Mouse (Mus musculus): ENCODE results near the gene Itih3. TPM values are rescaled to one million over a fixed set of nuclear protein-coding genes. Genes with fewer than 3 reads are reported as not detected.

The Itih3 gene
- total and polyA plus RNA-seq, 3 experiments: not detected

- Histone ChIP-seq H3K36me3 (replicated peaks in 1 of 2; ENCODE audit: control insufficient read depth in 1 of 2, insufficient read depth in 1 of 2, low read length in 1 of 2) (peaks cover 0 to 4% of the 10 kb centered on the region in 2 experiments), H3K4me2 (ENCODE audit: insufficient read depth, low read depth, poor library complexity, severe bottlenecking) (peak within 1 kb of the TSS; percentile 73), H3K9me3 (replicated peaks; ENCODE audit: low read length) (no peaks in the 10 kb centered on the region), H3K27me3 (replicated peaks) (peaks cover 5% of the 10 kb centered on the region), H3K4me3 (replicated peaks in 1 of 3; ENCODE audit: low read depth in 2 of 3, low read length in 2 of 3, poor library complexity in 1 of 3) (peak within 1 kb of the TSS in 2 of 3 experiments; percentile 33 to 36), H3K27ac (ENCODE audit: insufficient read depth, low read depth) (peak within 1 kb of the TSS; percentile 96), H3K79me2 (replicated peaks; ENCODE audit: control insufficient read depth, extremely low read depth, insufficient read depth, poor library complexity, severe bottlenecking) (no peaks in the 10 kb centered on the region), H3K4me1 (ENCODE audit: control insufficient read depth in 1 of 2, insufficient read depth in 2 of 2) (peaks cover 29 to 38% of the 10 kb centered on the region in 2 experiments), H3K9ac (ENCODE audit: insufficient read depth, low read depth) (peak within 1 kb of the TSS; percentile 94)
- DNase-seq (ENCODE audit: extremely low read depth): no peak
- dilution Hi-C loops (cut with MboI; ENCODE audit: extremely low pct_ligation_motif_present, extremely low pct_unique_long_range_greater_than_20kb, low sequenced_read_pairs) (no loop called here), in situ Hi-C loops (cut with MboI; ENCODE audit: low pct_ligation_motif_present, low pct_unique_long_range_greater_than_20kb, low sequenced_read_pairs) (no loop called here)
- no peak for TF ChIP-seq ELF1 (IDR thresholded peaks at IDR 0.05; ENCODE audit: low read depth, low read length)
- TF ChIP-seq MYC (IDR thresholded peaks at IDR 0.05; ENCODE audit: low read depth, low read length): no peak
- TF ChIP-seq CTCF (conservative IDR thresholded peaks at IDR 0.05 in 1 of 2, IDR thresholded peaks at IDR 0.05 in 1 of 2; ENCODE audit: low read depth in 2 of 2, low read length in 2 of 2): no peak
- TF ChIP-seq ETS1 (conservative IDR thresholded peaks at IDR 0.05; ENCODE audit: low read depth, low read length): no peak
- TF ChIP-seq TBP (conservative IDR thresholded peaks at IDR 0.05; ENCODE audit: low read depth, low read length): no peak
- TF ChIP-seq SIN3A (IDR thresholded peaks at IDR 0.05; ENCODE audit: low read length): no peak
- TF ChIP-seq GABPA (IDR thresholded peaks at IDR 0.05; ENCODE audit: insufficient replicate concordance, low read depth, low read length): no peak
Measured at GRCm38 (mm10) chr14:30943038-30943437, 19.5 kb upstream of the Itih3 start, which contains the start of gene Itih1. Gene Itih1 (minus strand): TSS chr14:30943289.

- dilution Hi-C loops (cut with MboI; ENCODE audit: extremely low pct_ligation_motif_present, extremely low pct_unique_long_range_greater_than_20kb, low sequenced_read_pairs): no loop called here
- Histone ChIP-seq H3K4me3 (replicated peaks in 1 of 3; ENCODE audit: low read depth in 2 of 3, low read length in 2 of 3, poor library complexity in 1 of 3) (no peak overlapping the region), H3K4me1 (ENCODE audit: control insufficient read depth in 1 of 2, insufficient read depth in 2 of 2) (peaks cover 29 to 38% of the 10 kb centered on the region in 2 experiments), H3K27me3 (replicated peaks) (peaks cover 5% of the 10 kb centered on the region), H3K36me3 (replicated peaks in 1 of 2; ENCODE audit: control insufficient read depth in 1 of 2, insufficient read depth in 1 of 2, low read length in 1 of 2) (peaks cover 0 to 4% of the 10 kb centered on the region in 2 experiments), H3K27ac (ENCODE audit: insufficient read depth, low read depth) (no peak overlapping the region), H3K9ac (ENCODE audit: insufficient read depth, low read depth) (no peak overlapping the region), H3K9me3 (replicated peaks; ENCODE audit: low read length) (no peaks in the 10 kb centered on the region), H3K79me2 (replicated peaks; ENCODE audit: control insufficient read depth, extremely low read depth, insufficient read depth, poor library complexity, severe bottlenecking) (no peaks in the 10 kb centered on the region), H3K4me2 (ENCODE audit: insufficient read depth, low read depth, poor library complexity, severe bottlenecking) (no peak overlapping the region)
- in situ Hi-C loops (cut with MboI; ENCODE audit: low pct_ligation_motif_present, low pct_unique_long_range_greater_than_20kb, low sequenced_read_pairs): no loop called here
- TF ChIP-seq ZC3H11A (IDR thresholded peaks at IDR 0.05; ENCODE audit: low read depth, low read length) (no peak), MYC (IDR thresholded peaks at IDR 0.05; ENCODE audit: low read depth, low read length) (no peak), MXI1 (IDR thresholded peaks at IDR 0.05; ENCODE audit: low read depth, low read length) (no peak), JUND (conservative IDR thresholded peaks at IDR 0.05; ENCODE audit: low read depth, low read length) (no peak), ZKSCAN1 (IDR thresholded peaks at IDR 0.05; ENCODE audit: borderline replicate concordance, low read depth, low read length) (no peak), GABPA (IDR thresholded peaks at IDR 0.05; ENCODE audit: insufficient replicate concordance, low read depth, low read length) (no peak), ELF1 (IDR thresholded peaks at IDR 0.05; ENCODE audit: low read depth, low read length) (no peak), TCF12 (IDR thresholded peaks at IDR 0.05; ENCODE audit: low read depth, low read length) (no peak), POLR2A (IDR thresholded peaks at IDR 0.05; ENCODE audit: low read depth, low read length) (no peak), TBP (conservative IDR thresholded peaks at IDR 0.05; ENCODE audit: low read depth, low read length) (no peak), MAFK (IDR thresholded peaks at IDR 0.05; ENCODE audit: insufficient replicate concordance, low read length) (no peak), NELFE (IDR thresholded peaks at IDR 0.05; ENCODE audit: low read depth, low read length) (no peak), POLR2AphosphoS2 (IDR thresholded peaks at IDR 0.05; ENCODE audit: low read depth, low read length) (no peak), ZNF384 (IDR thresholded peaks at IDR 0.05; ENCODE audit: low read depth, low read length) (no peak), MAZ (IDR thresholded peaks at IDR 0.05; ENCODE audit: low read depth, low read length) (no peak), JUN (IDR thresholded peaks at IDR 0.05; ENCODE audit: insufficient read depth, low read depth, low read length) (no peak), UBTF (IDR thresholded peaks at IDR 0.05; ENCODE audit: low read depth, low read length) (no peak)
- DNase-seq (ENCODE audit: extremely low read depth): no peak
Measured at GRCm38 (mm10) chr14:30942254-30942653, 18.7 kb upstream of the Itih3 start.
